Mouse (Mus musculus) adrenal gland, postnatal 10 days (tissue): ENCODE measurements around the gene Irf6. TPM values are rescaled to one million over a fixed set of nuclear protein-coding genes. Genes with fewer than 3 reads are reported as not detected.

Experiments used
- DNase-seq: peaks from one replicate; pipeline ENCODE4 v3.0.0; 2021; ENCODE audit warnings: mixed read lengths
- total RNA-seq, 2 experiments: library from RNA; stranded (reverse); gene quantifications; 2 replicates each; pipeline ENCODE4 v1.2.3; 2021

The Irf6 gene
- total RNA-seq, 2 experiments from 2014 or later = 3.2 to 5.1 TPM

DNA sequence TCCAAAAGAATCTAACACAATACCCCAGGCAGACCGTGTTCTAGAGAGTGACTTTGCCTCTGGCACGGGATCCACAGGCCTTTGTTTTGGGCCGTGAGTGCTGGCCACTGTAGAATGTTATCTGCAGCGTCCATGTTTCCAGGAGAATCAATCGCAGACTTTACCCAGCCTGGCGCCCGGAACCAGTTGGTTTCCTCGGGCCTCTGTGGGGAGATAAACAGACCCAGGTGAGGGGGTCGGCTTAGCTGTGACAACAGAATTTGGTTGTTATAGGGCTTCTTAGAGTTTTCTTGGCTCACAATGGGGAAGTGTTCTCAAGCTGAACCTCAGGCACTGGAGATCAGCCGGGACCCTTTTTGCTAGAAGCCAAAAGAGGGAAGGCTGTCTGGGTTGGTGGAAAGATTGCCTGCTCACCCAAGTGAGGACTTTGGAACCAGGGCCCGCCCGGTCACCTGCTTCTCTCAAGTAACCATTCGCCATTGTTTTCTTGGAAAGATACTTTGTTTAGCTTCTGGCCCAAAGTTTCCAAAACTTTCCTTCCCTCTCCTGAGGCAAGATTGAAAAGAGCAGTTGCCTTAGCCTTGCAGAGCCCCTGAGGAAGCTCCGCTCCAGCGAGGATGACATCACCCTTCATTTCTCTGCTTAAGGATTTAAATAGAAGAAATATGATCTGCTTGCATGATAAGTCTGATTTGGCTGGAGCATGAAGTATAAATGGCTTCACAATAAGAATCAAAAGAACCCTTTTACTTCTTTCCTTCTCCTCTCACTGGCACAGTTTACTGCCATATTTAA is 3.6 kb downstream of the Irf6 start:
- no peak for DNase-seq

DNA sequence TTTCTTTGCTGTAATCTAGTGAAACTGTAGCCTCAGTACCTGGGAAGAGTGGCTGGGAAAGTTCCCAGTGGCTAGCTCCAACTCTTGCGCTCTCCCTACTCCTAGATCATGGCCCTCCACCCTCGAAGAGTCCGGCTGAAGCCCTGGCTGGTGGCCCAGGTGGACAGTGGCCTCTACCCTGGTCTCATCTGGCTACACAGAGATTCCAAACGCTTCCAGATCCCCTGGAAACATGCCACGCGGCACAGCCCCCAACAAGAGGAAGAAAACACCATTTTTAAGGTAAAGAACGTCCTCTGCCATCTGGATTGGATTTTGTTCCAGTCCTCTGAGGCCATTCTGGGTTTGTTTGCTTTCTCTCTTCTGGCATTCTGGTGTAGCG is 4.2 kb downstream of the Irf6 start:
- no peak for DNase-seq

GRCm38 (mm10) chr1:193159163-193159562 is 6.3 kb downstream of the Irf6 start:
- DNase-seq = no peak

- DNase-seq = no peak
These were observed 6.7 kb downstream of the Irf6 start for GRCm38 (mm10) chr1:193159613-193160012.

- peak; percentile 72 for DNase-seq
These were observed 7.6 kb downstream of the Irf6 start for GRCm38 (mm10) chr1:193160317-193161032.

- no peak for DNase-seq
These were observed 14.8 kb downstream of the Irf6 start, which contains the start of gene A130010J15Rik for GRCm38 (mm10) chr1:193167746-193168145. Gene A130010J15Rik, plus strand, starts transcription at chr1:193168046.

DNA sequence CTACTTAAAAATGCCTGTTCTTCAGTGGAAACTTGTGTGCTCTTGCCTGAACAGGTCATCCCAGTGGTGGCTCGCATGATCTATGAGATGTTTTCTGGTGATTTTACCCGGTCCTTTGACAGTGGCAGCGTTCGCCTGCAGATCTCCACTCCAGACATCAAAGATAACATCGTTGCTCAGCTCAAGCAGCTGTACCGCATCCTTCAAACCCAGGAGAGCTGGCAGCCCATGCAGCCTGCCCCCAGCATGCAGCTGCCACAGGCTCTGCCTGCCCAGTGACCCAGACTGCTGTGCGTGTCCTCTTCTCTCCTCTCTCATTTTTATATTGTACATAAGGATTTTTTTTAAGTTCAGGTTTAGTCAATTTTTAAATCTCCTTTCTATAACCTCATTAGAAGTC is 16.3 kb downstream of the Irf6 start:
- no peak for DNase-seq

- no peak for DNase-seq
These were observed 16.9 kb downstream of the Irf6 start for GRCm38 (mm10) chr1:193169856-193170255.

DNA sequence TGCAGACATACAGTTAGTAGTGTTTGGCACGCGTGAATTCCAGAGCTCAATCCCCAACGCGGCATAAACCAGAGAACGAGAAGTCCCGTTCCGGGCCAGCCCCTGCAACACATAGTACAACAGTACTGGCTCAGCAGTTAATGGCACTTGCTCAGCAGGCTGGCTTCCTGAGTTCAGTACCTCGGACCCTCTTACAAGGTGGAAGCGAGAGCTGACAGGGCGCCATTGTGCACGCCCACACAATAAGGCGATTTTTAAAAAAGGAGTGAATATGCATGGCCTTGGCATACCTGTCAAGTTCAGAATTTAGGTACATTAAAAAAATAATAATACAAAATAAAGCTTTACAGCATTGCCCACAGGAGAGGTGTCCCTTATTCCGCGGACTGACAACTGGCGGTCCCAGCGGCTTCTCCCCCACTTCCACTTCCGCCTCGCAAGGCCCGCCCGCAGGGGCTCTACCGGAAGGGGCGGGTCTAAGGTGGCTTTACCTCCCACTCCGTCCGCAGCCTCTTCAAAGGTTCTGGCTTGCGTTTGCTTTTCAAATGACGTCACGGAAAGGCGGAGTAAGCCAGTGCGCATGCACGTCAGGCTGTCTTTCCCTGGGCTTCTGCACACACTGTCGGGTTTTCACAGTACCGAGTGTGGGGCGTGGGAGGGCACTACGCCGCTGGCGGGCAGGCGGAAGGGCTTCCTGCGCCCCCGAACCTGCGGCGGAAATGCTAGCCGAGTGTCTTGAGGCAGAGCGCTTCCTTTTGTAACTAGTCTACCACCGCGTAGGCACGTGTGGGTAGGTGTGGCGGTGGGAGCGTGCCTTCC is 20.3 kb downstream of the Irf6 start:
- DNase-seq = peak; percentile 96

DNA sequence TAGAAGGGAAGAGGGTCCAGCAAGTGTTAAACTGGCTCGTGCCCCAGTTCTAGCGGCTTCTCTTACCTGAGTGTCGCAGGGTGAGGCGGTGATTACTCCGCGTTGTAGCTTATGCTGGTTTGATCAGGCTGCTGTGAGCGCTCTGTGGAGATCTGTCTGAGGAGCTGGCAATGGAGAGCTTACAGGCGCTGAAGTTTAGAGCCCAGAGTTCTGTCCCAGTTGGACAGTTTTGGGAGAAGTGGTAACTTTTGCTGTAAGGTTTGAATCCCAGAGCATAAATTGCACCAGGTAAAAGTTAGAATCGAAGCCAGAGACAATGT is 20.9 kb downstream of the Irf6 start:
- DNase-seq = no peak

GRCm38 (mm10) chr1:193174143-193174733 is 21.3 kb downstream of the Irf6 start:
- no peak for DNase-seq

- DNase-seq = no peak
These were observed 28.2 kb downstream of the Irf6 start for GRCm38 (mm10) chr1:193181104-193181503.

DNA sequence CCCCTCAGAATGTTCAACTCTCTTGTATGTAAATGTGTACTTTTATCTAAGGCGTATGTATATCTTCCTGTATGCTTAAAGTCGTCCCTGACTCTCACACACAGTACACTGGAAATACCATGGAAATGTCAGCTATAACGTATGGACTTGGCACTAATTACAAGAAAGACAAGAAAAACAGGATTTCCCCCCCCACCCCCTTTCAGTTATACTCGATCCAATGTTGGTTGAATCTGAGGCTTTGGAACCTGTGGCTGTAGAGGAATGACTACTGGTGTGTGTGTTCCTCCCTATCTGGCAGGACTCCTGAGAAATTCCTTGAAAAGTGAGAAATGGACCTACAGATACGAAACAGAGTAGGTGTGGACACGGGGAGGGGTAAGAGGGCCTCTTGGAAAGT is 35.3 kb downstream of the Irf6 start:
- DNase-seq = no peak

DNA sequence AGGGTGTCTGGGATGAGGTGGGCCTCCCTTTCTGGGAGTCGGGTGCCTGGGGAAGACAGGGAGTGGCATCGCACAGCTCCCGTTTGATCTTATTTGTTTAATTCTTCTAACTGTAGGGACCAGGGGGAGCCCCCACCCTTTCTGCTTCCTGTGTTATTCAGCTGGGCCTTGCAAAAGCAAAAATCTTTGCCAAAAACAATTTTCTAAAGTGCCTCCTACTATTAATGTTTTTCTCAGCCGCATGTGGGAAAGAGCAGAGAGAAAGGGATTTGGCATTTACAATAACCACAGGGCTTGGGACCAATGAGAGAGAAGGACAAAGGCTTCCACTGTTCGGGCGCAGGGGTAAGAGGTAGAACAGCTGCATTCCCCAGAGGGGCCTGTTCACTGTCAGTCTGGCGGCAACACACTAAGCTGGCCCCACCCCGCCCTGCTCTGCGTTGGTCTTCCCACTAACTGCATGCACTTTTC is 36.3 kb downstream of the Irf6 start:
- peak; percentile 43 for DNase-seq

- no peak for DNase-seq
These were observed 36.9 kb downstream of the Irf6 start for GRCm38 (mm10) chr1:193189771-193190170.

DNA sequence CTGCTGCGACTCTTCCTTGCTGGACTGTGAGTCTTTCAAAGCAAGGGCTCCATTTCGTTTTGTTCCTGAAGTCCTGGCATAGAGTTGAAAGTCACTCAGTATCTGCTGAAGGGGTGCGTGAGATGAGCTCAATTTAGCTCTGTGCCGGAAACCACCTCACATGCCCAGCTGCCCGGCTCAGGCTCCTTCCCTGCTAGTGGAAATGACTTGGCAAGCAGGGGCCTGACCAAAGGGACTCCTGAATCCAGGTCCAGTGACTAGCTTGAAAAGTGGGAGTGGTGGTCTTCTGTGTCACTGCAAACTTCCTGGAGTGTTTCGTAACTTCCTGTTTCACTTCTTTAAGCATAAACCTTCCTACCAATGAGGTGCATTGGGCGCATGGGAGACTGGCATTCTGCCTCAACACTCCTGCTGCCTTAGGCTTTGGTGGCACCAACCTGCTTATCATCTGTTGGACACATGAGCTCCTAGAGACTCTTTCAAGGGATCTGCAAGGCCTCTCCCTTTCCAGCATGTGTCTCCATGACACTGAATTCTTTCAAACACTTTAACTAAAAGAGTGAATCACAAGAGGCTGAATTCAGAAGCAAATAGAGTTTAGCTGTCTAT is 38.9 kb downstream of the Irf6 start:
- DNase-seq = no peak

- no peak for DNase-seq
These were observed 41.7 kb downstream of the Irf6 start for GRCm38 (mm10) chr1:193194416-193195140.

GRCm38 (mm10) chr1:193195169-193195810 is 42.4 kb downstream of the Irf6 start:
- no peak for DNase-seq

- DNase-seq = no peak
These were observed 44.7 kb downstream of the Irf6 start for GRCm38 (mm10) chr1:193197494-193198205.

DNA sequence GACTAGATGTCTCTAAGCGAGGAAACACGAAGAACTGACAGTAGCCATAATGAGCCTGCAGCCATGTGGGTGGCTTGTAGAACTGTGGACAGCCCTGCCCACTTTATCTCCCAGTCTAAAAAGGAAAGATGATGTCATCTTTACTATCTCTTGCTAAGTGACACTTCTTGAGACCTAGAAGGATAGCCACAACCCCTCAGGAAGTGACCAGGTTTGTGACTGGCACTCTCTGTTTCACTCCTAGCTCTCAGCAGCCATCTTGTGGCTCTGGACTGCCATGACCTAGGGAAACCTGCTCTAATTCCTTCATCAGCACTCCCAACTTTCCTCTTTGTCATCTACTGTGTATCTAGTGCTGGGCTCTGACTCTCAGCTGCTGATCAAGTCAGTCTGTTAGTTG is 45.4 kb downstream of the Irf6 start:
- no peak for DNase-seq
